Mouse (Mus musculus): ENCODE measurements at regions not wholly inside any gene's neighbourhood (a gene's known extent, or its start where the extent isn't known, plus 50 kb on each side); places are given as distances from the start of the nearest gene placed in this dataset.
A peak's percentile ranks its signal among the peaks of the same experiment; 100 is the strongest.

DNA sequence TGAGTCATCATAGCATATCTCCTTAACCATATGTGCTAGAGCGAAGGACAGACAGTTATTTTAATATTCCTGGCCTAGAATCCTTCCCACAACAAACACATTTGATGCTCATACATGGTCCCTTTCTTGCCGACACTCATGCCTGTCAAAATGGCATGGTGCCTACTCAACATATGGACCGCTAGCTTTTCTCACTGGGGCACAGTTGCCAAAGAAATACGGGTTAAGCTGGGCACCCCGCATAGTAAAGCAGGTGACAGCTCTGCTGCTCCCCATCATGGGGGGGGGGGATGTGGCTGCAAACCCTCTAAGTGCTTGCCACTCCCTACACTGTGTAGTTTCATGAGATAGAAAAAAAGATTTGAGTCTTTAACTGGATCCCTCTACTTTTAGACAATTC, 90.7 kb upstream of the Galnt5 start:
- ATAC-seq (ENCODE audit: poor library complexity, severe bottlenecking), result no peak

GRCm38 (mm10) chr2:57909706-57910105, 88.0 kb upstream of the Galnt5 start:
- ATAC-seq (ENCODE audit: poor library complexity, severe bottlenecking), result no peak

DNA sequence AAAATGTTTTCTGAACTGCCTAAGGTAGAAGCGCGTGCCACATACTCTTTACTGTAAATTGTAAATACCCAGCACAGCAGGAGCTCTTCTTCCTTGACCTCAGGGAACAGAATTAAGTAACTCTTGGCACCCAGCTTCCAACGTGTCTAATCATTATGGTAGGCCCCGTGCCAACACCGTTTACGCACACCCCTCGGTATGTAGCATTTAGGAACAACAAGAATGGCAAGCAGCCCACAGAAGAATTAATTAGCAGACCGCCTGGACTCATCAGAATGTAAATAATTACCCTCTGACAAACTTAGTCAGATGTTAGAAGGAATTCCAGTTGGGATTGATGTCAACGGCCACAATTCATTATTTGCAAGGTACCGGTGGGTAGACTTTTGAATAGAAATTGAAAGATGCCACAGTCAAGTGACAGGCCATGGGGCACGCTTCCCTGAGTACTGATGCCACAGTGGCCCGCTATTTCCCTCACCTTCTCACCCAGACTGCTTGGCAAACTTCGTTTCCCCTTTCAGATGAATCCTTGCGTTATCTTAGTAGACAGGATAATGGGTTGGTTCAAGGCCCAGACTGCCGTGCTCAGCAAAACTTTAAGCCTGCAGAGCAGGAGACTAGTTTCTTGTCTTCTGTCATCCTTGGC, 81.2 kb upstream of the Galnt5 start:
- no peak for ATAC-seq (ENCODE audit: poor library complexity, severe bottlenecking)

- ATAC-seq (ENCODE audit: poor library complexity, severe bottlenecking), result no peak
Measured at GRCm38 (mm10) chr2:57917721-57918120, 80.0 kb upstream of the Galnt5 start.

DNA sequence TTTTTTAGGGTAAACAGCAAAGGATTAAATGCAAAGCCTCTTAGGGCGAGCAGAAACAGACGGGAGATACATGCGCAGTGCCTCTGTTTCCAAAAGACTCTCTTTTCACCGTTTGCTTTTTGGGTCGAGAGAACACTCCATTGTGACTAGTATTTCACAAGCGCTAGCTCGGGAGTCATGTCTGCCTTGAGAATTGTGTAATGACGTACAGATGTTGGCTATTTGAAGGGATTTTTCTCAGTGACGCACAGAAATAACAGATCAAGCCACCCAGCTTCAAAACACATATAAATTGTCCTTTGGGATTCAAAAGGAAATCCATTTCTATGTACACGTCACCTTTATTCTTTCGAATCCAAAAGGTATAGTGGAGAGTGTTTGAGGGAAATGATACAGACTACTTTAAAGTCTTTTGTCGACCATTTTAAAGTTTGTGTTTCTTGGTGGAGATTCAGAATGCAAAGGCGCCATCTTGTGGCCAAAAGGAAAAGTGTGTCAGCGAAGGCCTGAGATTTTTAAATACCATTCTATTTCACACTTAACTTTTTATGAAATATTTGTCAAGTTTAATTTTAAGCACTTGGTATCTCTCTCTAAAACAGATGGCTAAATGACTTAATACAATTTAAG, 78.5 kb upstream of the Galnt5 start:
- peak; percentile 78 for ATAC-seq (ENCODE audit: poor library complexity, severe bottlenecking)

GRCm38 (mm10) chr2:57934062-57934822, 63.4 kb upstream of the Galnt5 start:
- no peak for ATAC-seq (ENCODE audit: poor library complexity, severe bottlenecking)
